Mouse (Mus musculus) lung, postnatal 0 days (tissue): ENCODE results near the gene Camk2b.

ENCODE experiments used
- CTCF ChIP-seq: IDR thresholded peaks from 2 replicates; pipeline ENCODE4 v1.5.1; 2016; ENCODE audit warnings: antibody characterized with exemption, mild to moderate bottlenecking
- EP300 ChIP-seq: IDR thresholded peaks from 2 replicates; pipeline ENCODE4 v1.6.1; 2016; ENCODE audit warnings: antibody characterized with exemption, mild to moderate bottlenecking, control low read depth

- no peak for TF ChIP-seq CTCF
- no peak for TF ChIP-seq EP300
These were observed 998 bp upstream of the Camk2b start for GRCm38 (mm10) chr11:6067160-6067559.
